Mouse (Mus musculus) ES-E14 (cell line): ENCODE measurements at regions not wholly inside any gene's neighbourhood (a gene's known extent, or its start where the extent isn't known, plus 50 kb on each side); places are given as distances from the start of the nearest gene placed in this dataset.

Source experiments
- DNase-seq: peaks from one replicate; pipeline ENCODE4 v3.0.0-alpha.2; 2013; ENCODE audit warnings: low read depth, low spot score
- H3K27ac ChIP-seq: 2 replicates; pipeline ENCODE4 v1.5.1; 2012; ENCODE audit warnings: low read depth, mild to moderate bottlenecking, low read length, moderate library complexity, mixed read lengths; ENCODE audit not compliant: poor library complexity, insufficient read depth, severe bottlenecking
- H3K36me3 ChIP-seq: 2 replicates; pipeline ENCODE4 v1.6.1; 2012; ENCODE audit warnings: mild to moderate bottlenecking, low read length, moderate library complexity, mixed read lengths; ENCODE audit not compliant: control insufficient read depth, poor library complexity, insufficient read depth, severe bottlenecking
- H3K4me1 ChIP-seq, 2 experiments: fragments of 150-350 bp in 1 of 2; sonication (generic) in 1 of 2; 2 replicates each; pipeline ENCODE4 v1.6.1; 2012; ENCODE audit warnings: low read length in 2 of 2, mild to moderate bottlenecking in 1 of 2, mixed read lengths in 1 of 2; ENCODE audit not compliant: control insufficient read depth in 2 of 2, insufficient read depth in 2 of 2, poor library complexity in 1 of 2
- H3K4me3 ChIP-seq, 2 experiments: fragments of 150-350 bp in 1 of 2; sonication (generic) in 1 of 2; 2 replicates each; pipeline ENCODE4 v1.5.1; 2012; ENCODE audit warnings: low read length in 2 of 2, low read depth in 1 of 2, mild to moderate bottlenecking in 1 of 2, mixed read lengths in 1 of 2; ENCODE audit not compliant: insufficient read depth in 1 of 2, poor library complexity in 1 of 2, severe bottlenecking in 1 of 2
- H3K9ac ChIP-seq: 2 replicates; pipeline ENCODE4 v1.6.1; 2012; ENCODE audit warnings: low read depth, mild to moderate bottlenecking, low read length, mixed read lengths; ENCODE audit not compliant: poor library complexity, insufficient read depth, severe bottlenecking
- H3K9me3 ChIP-seq: fragments of 150-350 bp; sonication (generic); 2 replicates; pipeline ENCODE4 v1.6.1; 2012; ENCODE audit warnings: low read depth, mild to moderate bottlenecking, low read length; ENCODE audit not compliant: control insufficient read depth, insufficient read depth
- CHD2 ChIP-seq: IDR thresholded peaks from 2 replicates; pipeline ENCODE4 v1.6.1; 2014; ENCODE audit warnings: mild to moderate bottlenecking, low read depth, low read length, inconsistent platforms
- HCFC1 ChIP-seq: IDR thresholded peaks from 2 replicates; pipeline ENCODE4 v1.6.1; 2012; ENCODE audit warnings: low read length, inconsistent platforms, borderline replicate concordance; ENCODE audit not compliant: insufficient read depth
- MAFK ChIP-seq: IDR thresholded peaks from 2 replicates; pipeline ENCODE4 v1.6.1; 2014; ENCODE audit warnings: mild to moderate bottlenecking, low read depth, low read length, inconsistent platforms; ENCODE audit not compliant: insufficient read depth
- ZC3H11A ChIP-seq: IDR thresholded peaks from 2 replicates; pipeline ENCODE4 v1.6.1; 2012; ENCODE audit warnings: low read depth, mild to moderate bottlenecking, inconsistent platforms, low read length, borderline replicate concordance
- ZNF384 ChIP-seq: IDR thresholded peaks from 2 replicates; pipeline ENCODE4 v1.6.1; 2012; ENCODE audit warnings: low read depth, low read length, inconsistent platforms
- in situ Hi-C, 2 experiments: fragments of 600-800 bp; cut with MboI; formaldehyde crosslinking; loops; one replicate each; pipeline ENCODE4 v1.15.1; 2025; ENCODE audit warnings: low sequenced_read_pairs in 2 of 2, inconsistent platforms in 1 of 2; ENCODE audit not compliant: unreplicated experiment in 2 of 2

GRCm38 (mm10) chr11:8148485-8148825, 515.9 kb downstream of the Tns3 start:
- Histone ChIP-seq H3K27ac (no peak overlapping the region), H3K4me1 (peaks cover 0 to 2% of the 10 kb centered on the region in 2 experiments; a peak in 1 of 4 replicates), H3K4me3 (no peak overlapping the region), H3K9ac (no peak overlapping the region), H3K9me3 (no peaks in the 10 kb centered on the region), H3K36me3 (no peaks in the 10 kb centered on the region)
- no peak for DNase-seq
- TF ChIP-seq ZNF384 (no peak), MAFK (no peak), ZC3H11A (no peak), HCFC1 (no peak), CHD2 (no peak)
- in situ Hi-C loops: no loop called here

- no peaks in the 10 kb centered on the region for H3K36me3 ChIP-seq
- H3K4me1 ChIP-seq: peaks cover 0 to 2% of the 10 kb centered on the region in 2 experiments; a peak in 1 of 4 replicates
- no peak overlapping the region for H3K4me3 ChIP-seq
- DNase-seq: peak; percentile 53
- H3K9ac ChIP-seq: no peak overlapping the region
- H3K27ac ChIP-seq: no peak overlapping the region
- TF ChIP-seq ZNF384 (no peak), MAFK (peak; percentile 82), HCFC1 (no peak), CHD2 (no peak; the same call in 1 of the 2 replicates), ZC3H11A (no peak)
- in situ Hi-C loops: no loop called here
- H3K9me3 ChIP-seq: no peaks in the 10 kb centered on the region
Observed at GRCm38 (mm10) chr11:8147790-8148484, 516.4 kb downstream of the Tns3 start.

- TF ChIP-seq ZNF384: no peak
- peak; percentile 73; the same call in 1 of the 2 replicates for TF ChIP-seq ZC3H11A
- no peak for TF ChIP-seq MAFK
- TF ChIP-seq HCFC1: no peak
- no peak for TF ChIP-seq CHD2
- Histone ChIP-seq H3K36me3 (no peaks in the 10 kb centered on the region), H3K4me3 (no peak overlapping the region), H3K4me1 (no peaks in the 10 kb centered on the region), H3K27ac (no peak overlapping the region), H3K9me3 (no peaks in the 10 kb centered on the region), H3K9ac (no peak overlapping the region)
- no peak for DNase-seq
- in situ Hi-C loops: no loop called here
Observed at GRCm38 (mm10) chr11:8137366-8137765, 527.0 kb downstream of the Tns3 start.

DNA sequence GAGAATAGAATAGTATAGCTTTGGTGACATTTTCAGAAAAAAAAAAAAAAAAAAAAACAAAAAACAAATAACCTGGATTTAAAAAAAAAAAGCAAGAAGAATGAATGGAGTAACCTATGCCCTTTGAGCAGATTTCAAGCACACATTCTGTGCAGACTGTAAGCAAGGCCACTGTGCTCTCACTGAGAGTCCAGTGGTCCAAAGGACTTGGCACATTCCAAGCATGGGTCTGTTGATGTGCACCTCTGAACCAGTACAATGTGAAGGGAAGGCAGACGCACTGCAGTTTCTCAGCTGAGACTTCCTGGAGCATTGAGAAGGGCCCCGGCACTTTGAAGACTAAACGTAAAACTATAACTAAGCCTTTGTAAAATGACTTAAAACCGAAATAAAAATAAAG, 527.7 kb downstream of the Tns3 start:
- in situ Hi-C loops: no loop called here
- TF ChIP-seq ZC3H11A: no peak
- no peak for TF ChIP-seq ZNF384
- no peak for TF ChIP-seq CHD2
- TF ChIP-seq HCFC1: no peak
- no peak for TF ChIP-seq MAFK
- H3K36me3 ChIP-seq: no peaks in the 10 kb centered on the region

GRCm38 (mm10) chr11:8109286-8109685, 555.0 kb downstream of the Tns3 start:
- Histone ChIP-seq H3K9me3 (no peaks in the 10 kb centered on the region), H3K36me3 (no peaks in the 10 kb centered on the region), H3K9ac (no peak overlapping the region), H3K4me3 (no peak overlapping the region), H3K4me1 (no peaks in the 10 kb centered on the region), H3K27ac (no peak overlapping the region)
- in situ Hi-C loops: no loop called here
- no peak for DNase-seq
- TF ChIP-seq MAFK: no peak
- TF ChIP-seq ZC3H11A: no peak
- TF ChIP-seq HCFC1: no peak
- TF ChIP-seq ZNF384: no peak
- no peak for TF ChIP-seq CHD2

More for the DNA sequence above, 527.7 kb downstream of the Tns3 start:
- Histone ChIP-seq H3K27ac (no peak overlapping the region), H3K4me1 (no peaks in the 10 kb centered on the region), H3K4me3 (no peak overlapping the region), H3K9me3 (no peaks in the 10 kb centered on the region), H3K9ac (no peak overlapping the region)
- no peak for DNase-seq
